Mouse (Mus musculus): Measurements from ENCODE around the gene F2rl1.

GRCm38 (mm10) chr13:95553885-95554492 is 29.0 kb upstream of the F2rl1 start:
- no peak for TF ChIP-seq EP300 (optimal IDR thresholded peaks at IDR 0.05)
- no peak for TF ChIP-seq CTCF (IDR thresholded peaks at IDR 0.05; ENCODE audit: low read depth)

All from stomach, postnatal 0 days (tissue).